Mouse (Mus musculus) myocyte (in vitro differentiated cells): Measurements from ENCODE around the gene Sh3d19.

Experiments used
- E2F4 ChIP-seq: IDR thresholded peaks from one replicate; pipeline ENCODE4 v1.6.1; 2011; ENCODE audit warnings: mild to moderate bottlenecking, control low read depth, moderate library complexity; ENCODE audit not compliant: insufficient read depth
- MAX ChIP-seq: IDR thresholded peaks from one replicate; pipeline ENCODE4 v1.6.1; 2011; ENCODE audit warnings: low read depth, mild to moderate bottlenecking, control low read depth
- MYOD1 ChIP-seq, 3 experiments: IDR thresholded peaks; one replicate each; pipeline ENCODE4 v1.6.1; 2011; ENCODE audit warnings: control low read depth in 2 of 3, low read depth in 2 of 3, mild to moderate bottlenecking in 2 of 3, moderate library complexity in 1 of 3; ENCODE audit not compliant: insufficient read length in 2 of 3, control insufficient read depth in 1 of 3
- MYOG ChIP-seq, 3 experiments: IDR thresholded peaks; one replicate each; pipeline ENCODE4 v1.6.1; 2011; ENCODE audit warnings: control low read depth in 2 of 3, low read depth in 2 of 3, mild to moderate bottlenecking in 2 of 3; ENCODE audit not compliant: insufficient read length in 2 of 3, control insufficient read depth in 1 of 3, insufficient read depth in 1 of 3
- POLR2A ChIP-seq: IDR thresholded peaks from one replicate; pipeline ENCODE4 v1.6.1; 2011; ENCODE audit warnings: low read depth, mild to moderate bottlenecking, control low read depth, moderate library complexity; ENCODE audit not compliant: insufficient read length
- POLR2AphosphoS2 ChIP-seq: IDR thresholded peaks from one replicate; pipeline ENCODE4 v1.6.1; 2011; ENCODE audit warnings: low read depth, control low read depth; ENCODE audit not compliant: insufficient read length
- USF1 ChIP-seq: IDR thresholded peaks from one replicate; pipeline ENCODE4 v1.6.1; 2011; ENCODE audit warnings: low read depth, mild to moderate bottlenecking, control low read depth, moderate library complexity

DNA sequence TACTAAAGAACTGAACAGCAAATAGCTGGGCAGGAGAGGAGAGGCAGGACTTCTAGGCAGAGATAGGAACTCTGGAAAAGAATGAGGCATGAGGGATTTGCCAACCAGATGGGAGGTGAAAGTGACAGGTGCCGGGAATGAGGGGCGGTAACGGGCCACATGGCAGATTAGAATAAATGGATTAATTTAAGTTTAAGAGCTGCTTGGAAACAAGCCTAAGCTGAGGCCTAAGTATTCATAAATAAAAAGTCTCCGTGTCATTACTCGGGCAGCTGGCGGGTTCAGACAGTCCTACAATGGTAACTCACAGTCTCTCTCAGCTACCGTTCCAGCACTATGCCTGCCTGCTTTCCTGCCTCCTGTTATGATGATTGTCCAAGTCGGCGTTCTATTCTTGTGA is 15.6 kb upstream of the Sh3d19 start:
- TF ChIP-seq MAX (no peak), E2F4 (no peak), POLR2A (no peak), MYOD1 (IDR thresholded peaks at IDR 0.05; ENCODE audit: control insufficient read depth in 1 of 3, insufficient read length in 2 of 3, low read depth in 2 of 3) (no peak), MYOG (IDR thresholded peaks at IDR 0.05; ENCODE audit: control insufficient read depth in 1 of 3, insufficient read depth in 1 of 3, insufficient read length in 2 of 3, low read depth in 2 of 3) (no peak), USF1 (no peak), POLR2AphosphoS2 (no peak)
